Mouse (Mus musculus) left cerebral cortex, postnatal 4 days (tissue): ENCODE measurements around the gene BC052040. TPM values are rescaled to one million over a fixed set of nuclear protein-coding genes. Genes with fewer than 3 reads are reported as not detected.

Source experiments
- DNase-seq: peaks from one replicate; pipeline ENCODE4 v3.0.0-alpha.2; 2022
- intact Hi-C: fragments of 180-260 bp; cut with DNase I; formaldehyde crosslinking; loops from one replicate; pipeline ENCODE4 v1.15.1; 2025
- total RNA-seq, 2 experiments: library from RNA; stranded (reverse); gene quantifications; 2 replicates each; pipeline ENCODE4 v1.2.3; 2021

Gene BC052040
- total RNA-seq, 2 experiments from 2014 or later, result 14.8 to 15.6 TPM

- DNase-seq, result no peak
- intact Hi-C loops, result no loop called here
Measured at GRCm38 (mm10) chr2:115693841-115694240, 112.3 kb downstream of the BC052040 start.

GRCm38 (mm10) chr2:115694386-115694785 is 112.9 kb downstream of the BC052040 start:
- intact Hi-C loops, result no loop called here
- no peak for DNase-seq

- DNase-seq, result no peak
- intact Hi-C loops, result no loop called here
Measured at GRCm38 (mm10) chr2:115699032-115699431, 117.5 kb downstream of the BC052040 start.

GRCm38 (mm10) chr2:115702610-115703009 is 121.1 kb downstream of the BC052040 start:
- intact Hi-C loops, result no loop called here
- no peak for DNase-seq

GRCm38 (mm10) chr2:115717535-115717934 is 136.0 kb downstream of the BC052040 start:
- intact Hi-C loops, result no loop called here
- DNase-seq, result no peak

GRCm38 (mm10) chr2:115717980-115718379 is 136.5 kb downstream of the BC052040 start:
- no peak for DNase-seq
- intact Hi-C loops, result no loop called here

GRCm38 (mm10) chr2:115723452-115723851 is 141.9 kb downstream of the BC052040 start:
- intact Hi-C loops, result no loop called here
- no peak for DNase-seq

GRCm38 (mm10) chr2:115724216-115724615 is 142.7 kb downstream of the BC052040 start:
- intact Hi-C loops, result no loop called here
- no peak for DNase-seq

GRCm38 (mm10) chr2:115724726-115725125 is 143.2 kb downstream of the BC052040 start:
- DNase-seq, result no peak

GRCm38 (mm10) chr2:115725503-115725902 is 144.0 kb downstream of the BC052040 start:
- DNase-seq, result no peak
- intact Hi-C loops, result no loop called here

More at GRCm38 (mm10) chr2:115724726-115725125, 143.2 kb downstream of the BC052040 start:
- intact Hi-C loops, result no loop called here

GRCm38 (mm10) chr2:115725926-115726325 is 144.4 kb downstream of the BC052040 start:
- intact Hi-C loops, result no loop called here

GRCm38 (mm10) chr2:115726806-115727205 is 145.3 kb downstream of the BC052040 start:
- DNase-seq, result no peak
- intact Hi-C loops, result no loop called here

More at GRCm38 (mm10) chr2:115725926-115726325, 144.4 kb downstream of the BC052040 start:
- DNase-seq, result no peak

GRCm38 (mm10) chr2:115728627-115729026 is 147.1 kb downstream of the BC052040 start:
- DNase-seq, result no peak
- intact Hi-C loops, result no loop called here

- no peak for DNase-seq
- intact Hi-C loops, result no loop called here
Measured at GRCm38 (mm10) chr2:115730502-115730901, 149.0 kb downstream of the BC052040 start.

GRCm38 (mm10) chr2:115731171-115731570 is 149.7 kb downstream of the BC052040 start:
- no peak for DNase-seq
- intact Hi-C loops, result no loop called here

- intact Hi-C loops, result no loop called here
- no peak for DNase-seq
Measured at GRCm38 (mm10) chr2:115732572-115732971, 151.1 kb downstream of the BC052040 start.

- DNase-seq, result no peak
- intact Hi-C loops, result no loop called here
Measured at GRCm38 (mm10) chr2:115733017-115733692, 151.6 kb downstream of the BC052040 start.

- intact Hi-C loops, result no loop called here
- no peak for DNase-seq
Measured at GRCm38 (mm10) chr2:115734850-115735249, 153.3 kb downstream of the BC052040 start.

- intact Hi-C loops, result no loop called here
- DNase-seq, result no peak
Measured at GRCm38 (mm10) chr2:115736416-115736815, 154.9 kb downstream of the BC052040 start.

- DNase-seq, result no peak
- intact Hi-C loops, result no loop called here
Measured at GRCm38 (mm10) chr2:115737966-115738365, 156.4 kb downstream of the BC052040 start.

GRCm38 (mm10) chr2:115742061-115742460 is 160.5 kb downstream of the BC052040 start:
- peak; percentile 42 for DNase-seq
- intact Hi-C loops, result no loop called here

- intact Hi-C loops, result no loop called here
- DNase-seq, result no peak
Measured at GRCm38 (mm10) chr2:115747639-115748038, 166.1 kb downstream of the BC052040 start.

GRCm38 (mm10) chr2:115751177-115751576 is 169.7 kb downstream of the BC052040 start:
- intact Hi-C loops, result no loop called here
- DNase-seq, result no peak
